Mouse (Mus musculus): ENCODE measurements around the gene Lfng.

GRCm38 (mm10) chr5:140624961-140625360, 17.8 kb downstream of the Lfng start:
- TF ChIP-seq POLR2A (IDR thresholded peaks at IDR 0.05; ENCODE audit: insufficient read depth, low read depth, low read length): no peak
- TF ChIP-seq CTCF (IDR thresholded peaks at IDR 0.05; ENCODE audit: insufficient read depth, low read depth, low read length): no peak
